Mouse (Mus musculus) limb, embryonic 11.5 days (tissue): ENCODE results near the gene Otx1. TPM values are rescaled to one million over a fixed set of nuclear protein-coding genes. Genes with fewer than 3 reads are reported as not detected.

ENCODE experiments used
- ATAC-seq: fragments of 200-750 bp; cut with Nextera tagmentation; 2 replicates; pipeline ENCODE4 v1.8.0; 2017; ENCODE audit warnings: low read depth; ENCODE audit not compliant: insufficient number of reproducible peaks, low FRiP score, low TSS enrichment
- DNase-seq: peaks from one replicate; pipeline ENCODE4 v3.0.0-alpha.2; 2015; ENCODE audit warnings: low spot score
- H3K27ac ChIP-seq: fragments of 300-500 bp; sonication (generic); replicated peaks from 2 replicates; pipeline ENCODE4 v1.5.1; 2014; ENCODE audit warnings: low read depth, mild to moderate bottlenecking, low read length
- H3K27me3 ChIP-seq: fragments of 300-500 bp; sonication (generic); 2 replicates; pipeline ENCODE4 v1.6.1; 2014; ENCODE audit warnings: mild to moderate bottlenecking, low read length, mixed read lengths; ENCODE audit not compliant: control insufficient read depth, insufficient read depth
- H3K36me3 ChIP-seq: fragments of 300-500 bp; sonication (generic); 2 replicates; pipeline ENCODE4 v1.6.1; 2014; ENCODE audit warnings: mild to moderate bottlenecking, low read length, moderate library complexity, mixed read lengths; ENCODE audit not compliant: control insufficient read depth, insufficient read depth
- H3K4me1 ChIP-seq: fragments of 300-500 bp; sonication (generic); 2 replicates; pipeline ENCODE4 v1.6.1; 2014; ENCODE audit warnings: low read length, mixed read lengths; ENCODE audit not compliant: control insufficient read depth, insufficient read depth
- H3K4me2 ChIP-seq: fragments of 300-500 bp; sonication (generic); 2 replicates; pipeline ENCODE4 v1.6.1; 2014; ENCODE audit warnings: low read depth, mild to moderate bottlenecking, moderate library complexity; ENCODE audit not compliant: severe bottlenecking
- H3K4me3 ChIP-seq: fragments of 300-500 bp; sonication (generic); 2 replicates; pipeline ENCODE4 v1.5.1; 2014; ENCODE audit warnings: low read depth, low read length
- H3K9ac ChIP-seq: fragments of 300-500 bp; sonication (generic); 2 replicates; pipeline ENCODE4 v1.6.1; 2014; ENCODE audit warnings: mild to moderate bottlenecking, low read length
- H3K9me3 ChIP-seq: fragments of 300-500 bp; sonication (generic); 2 replicates; pipeline ENCODE4 v1.6.1; 2016; ENCODE audit warnings: low read length; ENCODE audit not compliant: control insufficient read depth
- WGBS: fragments of 180-500 bp; shearing (Covaris S2); extraction: QIAGEN DNeasy Blood & Tissue Kit; methylation state at CpG from one replicate; pipeline ENCODE4 v1.1.7; 2014; 5-methylcytosine and 5-hydroxymethylcytosine counted together
- polyA plus RNA-seq: library from polyadenylated mRNA; unstranded; fragments of >200 nt; fragmentation: Nextera tagmentation; extraction: Ambion mirVana; gene quantifications from 2 replicates; pipeline ENCODE4 v1.2.1, GENCODE M21; 2014

The Otx1 gene
- polyA plus RNA-seq, 1 experiment from 2014 or later = 0.39 TPM

DNA sequence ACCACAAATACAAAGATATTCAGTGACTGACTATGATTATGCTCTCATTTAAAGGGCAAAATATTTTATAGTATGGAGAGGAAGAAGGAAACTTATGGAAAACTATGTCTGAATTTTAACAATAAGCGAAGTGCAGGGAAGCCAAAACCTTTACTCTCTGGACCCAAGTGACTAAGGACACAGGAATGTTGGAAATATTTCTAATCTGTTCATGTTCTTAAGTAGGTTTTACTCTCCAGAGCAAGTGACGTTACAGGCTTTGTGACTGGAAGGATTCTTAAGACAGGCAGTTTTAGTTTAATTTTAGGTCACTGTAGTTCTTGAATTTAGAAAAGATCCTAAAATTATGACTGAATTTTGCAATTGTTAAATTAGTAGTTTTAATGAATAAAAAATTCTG, 6.1 kb upstream of the Otx1 start:
- H3K4me1 ChIP-seq = peaks cover 3% of the 10 kb centered on the region
- 14% methylated on average over 2 of the region's 2 CpGs for WGBS
- H3K4me3 ChIP-seq = no peak overlapping the region
- H3K4me2 ChIP-seq = no peak overlapping the region
- no peak for ATAC-seq
- no peaks in the 10 kb centered on the region for H3K9me3 ChIP-seq
- DNase-seq = no peak
- peaks cover 43% of the 10 kb centered on the region for H3K27me3 ChIP-seq
- no peak overlapping the region for H3K27ac ChIP-seq
- H3K9ac ChIP-seq = no peak overlapping the region
- H3K36me3 ChIP-seq = no peaks in the 10 kb centered on the region

DNA sequence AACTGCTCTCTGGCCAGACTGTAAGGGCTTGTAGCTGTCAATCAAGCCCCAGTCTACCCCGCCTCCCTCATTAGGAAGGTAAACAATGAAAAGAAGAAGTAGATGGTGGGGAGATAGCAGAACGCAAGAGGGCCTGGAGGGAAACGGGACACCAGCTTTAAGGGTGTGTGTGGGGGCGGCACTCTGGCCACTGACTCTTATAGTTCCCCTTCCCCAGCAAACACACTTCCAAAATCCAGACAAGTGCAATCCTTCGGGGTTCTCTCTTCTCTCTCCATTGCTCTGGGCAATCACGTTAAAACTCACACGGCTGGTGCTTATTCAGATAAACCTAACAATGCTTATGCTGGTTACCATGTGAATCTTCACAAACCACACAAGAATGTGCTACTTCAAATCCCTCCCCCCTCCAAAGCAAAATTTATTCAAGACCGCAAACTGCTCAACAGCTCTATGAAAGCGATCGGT, 5.5 kb upstream of the Otx1 start:
- Histone ChIP-seq H3K9ac (no peak overlapping the region), H3K27me3 (peaks cover 50% of the 10 kb centered on the region), H3K4me1 (peaks cover 3% of the 10 kb centered on the region), H3K9me3 (no peaks in the 10 kb centered on the region), H3K4me3 (no peak overlapping the region), H3K27ac (no peak overlapping the region), H3K4me2 (no peak overlapping the region), H3K36me3 (no peaks in the 10 kb centered on the region)
- WGBS = under 1% methylated on average over 10 of the region's 10 CpGs
- no peak for ATAC-seq
- peak; percentile 33 for DNase-seq

- Histone ChIP-seq H3K4me2 (no peak overlapping the region), H3K9me3 (no peaks in the 10 kb centered on the region), H3K27me3 (peaks cover 54% of the 10 kb centered on the region), H3K4me3 (no peak overlapping the region), H3K27ac (no peak overlapping the region), H3K9ac (no peak overlapping the region), H3K36me3 (no peaks in the 10 kb centered on the region), H3K4me1 (peaks cover 3% of the 10 kb centered on the region)
- WGBS = under 1% methylated on average over 6 of the region's 6 CpGs
- ATAC-seq = no peak
- DNase-seq = no peak
Observed at GRCm38 (mm10) chr11:22007781-22008110, 5.0 kb upstream of the Otx1 start.

GRCm38 (mm10) chr11:22007088-22007780, 4.5 kb upstream of the Otx1 start:
- H3K27me3 ChIP-seq = peaks cover 55% of the 10 kb centered on the region

DNA sequence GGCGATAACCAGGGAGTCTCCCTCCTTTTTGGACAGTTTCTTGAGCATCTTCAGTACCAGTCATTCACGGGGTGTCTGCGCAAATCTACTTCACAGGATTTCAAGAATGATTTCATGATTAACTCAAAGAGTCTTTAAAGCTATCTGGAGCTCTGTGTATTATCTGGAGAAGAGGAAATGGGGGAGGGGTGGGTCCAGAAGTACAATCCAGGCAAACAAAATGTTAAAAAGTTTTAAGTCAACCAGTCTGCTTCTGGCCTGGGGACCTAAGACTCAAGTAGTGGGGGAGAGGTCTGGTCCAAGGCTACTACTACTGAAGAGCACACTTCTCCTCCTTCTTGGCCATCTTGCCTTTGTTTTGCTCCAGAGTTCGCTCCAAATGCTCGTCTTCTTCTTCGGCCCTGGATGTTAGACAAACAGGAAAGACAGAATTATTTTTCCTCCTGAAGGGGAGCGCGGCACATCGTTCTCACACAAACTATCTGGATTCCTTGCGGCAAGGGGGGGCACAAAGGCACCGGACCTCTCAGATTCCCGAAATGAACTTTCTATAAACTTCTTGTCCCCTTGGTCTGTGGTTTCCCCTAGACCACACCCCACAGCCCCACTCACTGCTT, 3.9 kb upstream of the Otx1 start:
- ATAC-seq (no peak), DNase-seq (no peak)
- Histone ChIP-seq H3K9ac (no peak overlapping the region), H3K9me3 (no peaks in the 10 kb centered on the region), H3K4me3 (no peak overlapping the region), H3K4me2 (0 out of 2 replicates have a peak overlapping the region, but pooled peaks have one; percentile 18), H3K4me1 (peaks cover 3% of the 10 kb centered on the region), H3K36me3 (no peaks in the 10 kb centered on the region), H3K27me3 (peaks cover 60% of the 10 kb centered on the region), H3K27ac (no peak overlapping the region)
- 5% methylated on average over 12 of the region's 12 CpGs for WGBS

More at GRCm38 (mm10) chr11:22007088-22007780, 4.5 kb upstream of the Otx1 start:
- DNase-seq (peak; percentile 60), ATAC-seq (peak; percentile 37; the same call in 1 of the 2 replicates)
- H3K9me3 ChIP-seq = no peaks in the 10 kb centered on the region
- H3K9ac ChIP-seq = no peak overlapping the region
- under 1% methylated on average over 20 of the region's 20 CpGs for WGBS
- no peaks in the 10 kb centered on the region for H3K36me3 ChIP-seq
- H3K4me3 ChIP-seq = no peak overlapping the region
- H3K4me2 ChIP-seq = 0 out of 2 replicates have a peak overlapping the region, but pooled peaks have one; percentile 18
- H3K4me1 ChIP-seq = peaks cover 3% of the 10 kb centered on the region
- H3K27ac ChIP-seq = no peak overlapping the region

DNA sequence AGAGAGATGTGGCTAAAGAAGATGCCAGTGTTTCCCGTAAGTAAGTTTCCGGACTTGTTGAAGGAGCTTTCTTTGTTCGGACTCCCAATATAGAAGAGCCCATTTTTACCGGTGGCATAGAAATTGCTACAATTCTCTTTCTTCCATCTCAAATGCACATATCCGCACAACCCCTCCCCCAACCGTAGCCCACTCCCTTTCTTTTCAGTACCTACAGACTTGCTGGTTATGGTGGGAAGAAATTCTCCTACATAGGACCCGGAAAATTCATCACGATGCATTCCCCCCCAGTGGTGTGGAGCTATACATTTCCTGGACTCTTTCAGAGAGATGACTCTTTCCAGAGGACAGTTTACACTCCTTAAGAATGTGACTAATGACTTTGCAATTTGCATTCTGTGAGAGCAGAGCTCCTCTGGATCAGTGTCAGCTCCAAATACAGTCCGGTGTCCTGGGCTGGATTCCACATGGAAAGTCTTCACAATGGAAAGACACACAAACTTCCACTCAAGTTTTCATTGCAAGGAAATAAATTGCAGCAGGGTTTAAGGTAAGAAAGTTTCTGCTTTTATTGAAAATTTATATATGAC, 2.7 kb upstream of the Otx1 start:
- 2% methylated on average over 9 of the region's 9 CpGs for whole genome bisulfite sequencing
- no peak for DNase-seq
- no peaks in the 10 kb centered on the region for H3K9me3 ChIP-seq
- ATAC-seq = no peak
- no peak overlapping the region for H3K4me2 ChIP-seq
- no peak overlapping the region for H3K4me3 ChIP-seq
- peaks cover 69% of the 10 kb centered on the region for H3K27me3 ChIP-seq
- peaks cover 9% of the 10 kb centered on the region for H3K4me1 ChIP-seq
- H3K27ac ChIP-seq = no peak overlapping the region
- H3K36me3 ChIP-seq = no peaks in the 10 kb centered on the region
- H3K9ac ChIP-seq = no peak overlapping the region

- no peaks in the 10 kb centered on the region for H3K36me3 ChIP-seq
- no peaks in the 10 kb centered on the region for H3K9me3 ChIP-seq
- no peak overlapping the region for H3K27ac ChIP-seq
- H3K4me1 ChIP-seq = peaks cover 9% of the 10 kb centered on the region
- ATAC-seq (no peak), DNase-seq (peak; percentile 64)
- peaks cover 78% of the 10 kb centered on the region for H3K27me3 ChIP-seq
- under 1% methylated on average over 18 of the region's 18 CpGs for WGBS
- no peak overlapping the region for H3K4me3 ChIP-seq
- no peak overlapping the region for H3K4me2 ChIP-seq
- no peak overlapping the region for H3K9ac ChIP-seq
Observed at GRCm38 (mm10) chr11:22004331-22004841, 1.7 kb upstream of the Otx1 start.

DNA sequence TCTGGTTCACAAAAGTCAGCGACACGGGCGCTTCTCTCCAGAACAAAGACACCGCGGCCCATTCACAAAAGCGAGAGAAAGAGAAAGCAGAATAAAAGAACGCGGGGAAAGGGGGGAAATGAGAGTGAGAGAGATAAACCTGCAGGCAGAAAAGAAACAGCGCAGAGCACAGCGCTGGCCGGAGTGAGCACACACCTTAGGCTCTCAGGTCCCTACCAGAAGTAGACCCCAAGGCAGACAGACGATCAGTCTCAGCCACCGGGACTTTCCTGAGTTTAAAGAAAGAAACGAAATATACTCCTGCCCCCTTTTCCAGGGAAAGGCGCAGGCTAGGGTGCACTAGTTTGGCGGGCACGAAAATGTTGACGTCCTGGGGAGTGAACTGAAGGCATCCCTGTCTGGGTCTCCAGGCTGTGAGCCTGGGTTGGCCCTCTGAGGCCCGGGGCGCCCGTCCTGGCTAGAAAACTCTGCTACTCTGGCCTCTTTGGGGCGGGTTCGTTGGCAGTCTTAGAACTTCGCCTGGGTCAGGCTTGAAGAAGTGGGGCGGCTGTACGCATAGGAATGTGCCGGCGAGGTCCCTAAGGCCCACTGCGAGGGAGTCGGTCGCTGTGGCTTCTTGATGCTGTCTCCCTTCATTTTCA, 764 bp upstream of the Otx1 start:
- under 1% methylated on average over 31 of the region's 31 CpGs for WGBS
- H3K27ac ChIP-seq = no peak overlapping the region

More for the DNA sequence above, 764 bp upstream of the Otx1 start:
- H3K4me3 ChIP-seq = no peak overlapping the region
- peaks cover 86% of the 10 kb centered on the region for H3K27me3 ChIP-seq
- no peaks in the 10 kb centered on the region for H3K36me3 ChIP-seq
- no peak for ATAC-seq
- H3K4me1 ChIP-seq = peaks cover 9% of the 10 kb centered on the region
- peak; percentile 63 for DNase-seq
- no peak overlapping the region for H3K9ac ChIP-seq
- H3K4me2 ChIP-seq = peak overlapping the region; percentile 13; the same call in 1 of the 2 replicates
- H3K9me3 ChIP-seq = no peaks in the 10 kb centered on the region
